Mouse (Mus musculus) intestine, embryonic 15.5 days (tissue): Measurements from ENCODE around the gene Stpg1. TPM values are rescaled to one million over a fixed set of nuclear protein-coding genes. Genes with fewer than 3 reads are reported as not detected.

Experiments used
- ATAC-seq: fragments of 200-750 bp; cut with Nextera tagmentation; 2 replicates; pipeline ENCODE4 v1.8.0; 2017; ENCODE audit warnings: moderate TSS enrichment, moderate library complexity
- H3K27ac ChIP-seq: fragments of 300-500 bp; sonication (generic); 2 replicates; pipeline ENCODE4 v1.5.1; 2015; ENCODE audit warnings: mild to moderate bottlenecking, inconsistent platforms
- H3K27me3 ChIP-seq: fragments of 300-500 bp; sonication (generic); replicated peaks from 2 replicates; pipeline ENCODE4 v1.6.1; 2015; ENCODE audit warnings: inconsistent platforms
- H3K36me3 ChIP-seq: fragments of 300-500 bp; sonication (generic); 2 replicates; pipeline ENCODE4 v1.6.1; 2015; ENCODE audit warnings: inconsistent platforms
- H3K4me1 ChIP-seq: fragments of 300-500 bp; sonication (generic); replicated peaks from 2 replicates; pipeline ENCODE4 v1.6.1; 2015; ENCODE audit warnings: inconsistent platforms
- H3K4me2 ChIP-seq: fragments of 300-500 bp; sonication (generic); replicated peaks from 2 replicates; pipeline ENCODE4 v1.6.1; 2015; ENCODE audit warnings: mild to moderate bottlenecking, inconsistent platforms
- H3K4me3 ChIP-seq: fragments of 300-500 bp; sonication (generic); replicated peaks from 2 replicates; pipeline ENCODE4 v1.5.1; 2015; ENCODE audit warnings: inconsistent platforms
- H3K9ac ChIP-seq: fragments of 300-500 bp; sonication (generic); 2 replicates; pipeline ENCODE4 v1.6.1; 2015; ENCODE audit warnings: inconsistent platforms
- H3K9me3 ChIP-seq: fragments of 300-500 bp; sonication (generic); 2 replicates; pipeline ENCODE4 v1.6.1; 2016; ENCODE audit warnings: inconsistent platforms
- WGBS: fragments of 180-500 bp; shearing (Covaris S2); methylation state at CpG from one replicate; pipeline ENCODE4 v1.1.7; 2015; 5-methylcytosine and 5-hydroxymethylcytosine counted together
- polyA plus RNA-seq: library from polyadenylated mRNA; unstranded; fragments of >200 nt; fragmentation: Nextera tagmentation; extraction: Ambion mirVana; gene quantifications from 2 replicates; pipeline ENCODE4 v1.2.1, GENCODE M21; 2015

Stpg1 gene
- polyA plus RNA-seq, 1 experiment from 2014 or later, result 0.30 TPM

DNA sequence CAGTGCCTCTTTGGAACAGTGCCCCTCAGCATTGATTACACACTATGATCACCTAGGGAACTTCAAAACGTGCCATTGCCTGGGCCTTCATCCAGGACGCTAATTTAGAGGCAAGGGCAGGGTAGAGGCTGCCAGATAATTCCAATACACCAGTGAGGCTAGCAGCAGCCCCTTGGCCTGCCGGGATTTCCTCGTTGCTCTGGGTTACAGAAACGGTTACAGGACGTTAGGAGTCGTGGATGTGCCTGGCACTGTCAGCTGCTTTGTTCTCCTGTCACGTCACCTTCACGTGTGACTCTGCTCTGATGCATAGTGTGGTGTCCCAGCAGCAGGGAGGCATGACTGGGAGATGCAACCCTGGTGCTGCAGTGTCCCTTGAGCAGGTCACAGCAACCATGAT is 45.5 kb downstream of the Stpg1 start:
- H3K36me3 ChIP-seq, result no peaks in the 10 kb centered on the region
- no peaks in the 10 kb centered on the region for H3K9me3 ChIP-seq
- H3K4me3 ChIP-seq, result no peak overlapping the region
- no peak overlapping the region for H3K27ac ChIP-seq
- H3K4me2 ChIP-seq, result no peak overlapping the region
- no peak overlapping the region for H3K9ac ChIP-seq
- H3K27me3 ChIP-seq, result no peaks in the 10 kb centered on the region
- no peak for ATAC-seq
- peaks cover 7% of the 10 kb centered on the region for H3K4me1 ChIP-seq
- 71% methylated on average over 9 of the region's 9 CpGs for WGBS

DNA sequence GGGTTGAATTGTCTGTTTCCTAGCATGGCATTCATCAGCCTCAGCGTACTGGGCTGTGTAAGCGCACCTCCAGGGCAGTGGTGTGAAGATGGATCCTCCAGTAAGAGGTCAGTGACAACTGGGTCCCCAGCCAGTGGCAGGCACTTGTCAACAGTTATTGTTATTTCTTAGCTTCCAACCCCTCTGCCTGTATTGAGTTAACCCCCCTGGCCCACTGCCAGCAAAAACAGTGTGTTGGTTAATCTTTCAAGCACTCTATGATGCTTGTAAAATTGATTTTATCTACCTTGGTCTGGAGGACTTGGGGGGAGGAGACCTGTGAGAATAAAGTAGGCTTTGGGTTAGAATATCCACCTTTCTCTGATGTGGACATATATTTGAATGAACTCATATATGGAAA is 49.7 kb downstream of the Stpg1 start:
- Histone ChIP-seq H3K27me3 (no peaks in the 10 kb centered on the region), H3K9ac (no peak overlapping the region), H3K9me3 (no peaks in the 10 kb centered on the region), H3K4me3 (no peak overlapping the region), H3K4me1 (peaks cover 30% of the 10 kb centered on the region), H3K4me2 (no peak overlapping the region), H3K36me3 (no peaks in the 10 kb centered on the region), H3K27ac (no peak overlapping the region)
- 86% methylated on average over 2 of the region's 2 CpGs for WGBS
- no peak for ATAC-seq

DNA sequence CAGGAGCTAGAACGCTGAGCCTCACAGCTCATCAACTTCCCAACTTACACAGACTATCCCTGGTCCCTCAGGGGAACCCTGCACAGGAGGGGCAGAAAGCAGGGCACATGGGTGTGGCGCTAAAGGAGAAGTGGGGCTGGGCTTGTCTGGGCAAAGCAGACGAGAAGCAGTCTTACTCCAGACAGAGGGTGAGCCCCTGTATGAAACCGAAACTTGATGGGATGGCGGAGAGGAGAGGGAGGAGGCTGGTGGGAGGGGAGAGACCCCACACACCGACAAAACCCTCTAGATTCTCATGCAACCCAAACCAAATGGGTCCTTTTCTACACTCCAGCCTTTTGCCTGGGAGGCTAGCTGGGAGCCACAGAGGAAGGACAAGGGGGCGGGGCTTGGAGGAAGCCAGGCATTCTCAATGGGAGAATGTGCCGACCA is 50.5 kb downstream of the Stpg1 start:
- no peaks in the 10 kb centered on the region for H3K27me3 ChIP-seq
- peak overlapping the region; percentile 60 for H3K4me2 ChIP-seq
- no peaks in the 10 kb centered on the region for H3K36me3 ChIP-seq
- H3K4me1 ChIP-seq, result peaks cover 36% of the 10 kb centered on the region
- WGBS, result 7% methylated on average over 8 of the region's 8 CpGs
- H3K27ac ChIP-seq, result no peak overlapping the region
- no peaks in the 10 kb centered on the region for H3K9me3 ChIP-seq
- H3K4me3 ChIP-seq, result peak overlapping the region; percentile 22
- H3K9ac ChIP-seq, result no peak overlapping the region
- ATAC-seq, result peak; percentile 37

DNA sequence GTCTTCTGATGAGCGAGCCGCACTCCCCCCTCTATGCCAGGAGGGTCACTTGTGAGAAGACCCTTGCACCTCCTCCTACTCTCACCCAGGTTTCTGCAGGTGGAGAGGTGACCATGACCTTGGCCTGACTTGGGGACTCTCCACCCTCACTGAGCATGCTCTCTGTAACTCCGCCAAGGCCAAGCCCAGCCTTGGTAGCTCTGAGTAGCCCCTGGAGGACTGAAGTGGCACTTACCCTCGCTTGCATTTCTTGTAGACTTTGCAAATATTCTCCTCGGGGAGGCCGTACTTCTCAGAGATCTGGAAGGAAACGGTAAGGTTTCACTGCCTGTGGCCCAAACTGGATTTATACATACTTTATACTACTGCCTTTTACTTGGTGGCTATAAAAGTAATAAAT is 51.4 kb downstream of the Stpg1 start:
- H3K9ac ChIP-seq, result no peak overlapping the region
- no peaks in the 10 kb centered on the region for H3K36me3 ChIP-seq
- H3K4me2 ChIP-seq, result no peak overlapping the region
- H3K9me3 ChIP-seq, result no peaks in the 10 kb centered on the region
- peaks cover 36% of the 10 kb centered on the region for H3K4me1 ChIP-seq
- no peak overlapping the region for H3K27ac ChIP-seq
- no peak for ATAC-seq
- H3K27me3 ChIP-seq, result no peaks in the 10 kb centered on the region
- no peak overlapping the region for H3K4me3 ChIP-seq
- WGBS, result 86% methylated on average over 7 of the region's 7 CpGs

DNA sequence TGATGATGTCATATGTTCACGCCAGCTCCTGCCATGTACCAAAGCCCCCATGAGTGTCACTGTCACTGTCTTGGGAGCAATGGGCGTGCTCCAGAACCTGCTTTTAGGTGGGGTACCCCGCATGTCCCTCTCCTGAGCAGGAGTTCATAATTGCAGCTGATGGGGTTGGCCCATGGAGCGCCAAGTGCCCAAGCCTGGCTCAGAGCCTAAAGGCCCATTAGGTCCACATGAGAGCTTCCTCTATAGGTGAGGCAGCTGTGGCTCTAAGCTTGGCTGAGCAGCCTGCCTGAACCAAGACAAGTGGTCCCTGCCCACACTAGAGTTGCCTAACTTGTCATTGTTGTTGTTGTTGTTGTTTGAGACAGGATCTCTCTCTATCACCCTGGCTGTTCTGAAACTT is 52.2 kb downstream of the Stpg1 start:
- Histone ChIP-seq H3K9me3 (no peaks in the 10 kb centered on the region), H3K27ac (no peak overlapping the region), H3K27me3 (no peaks in the 10 kb centered on the region), H3K4me3 (no peak overlapping the region), H3K4me1 (peaks cover 37% of the 10 kb centered on the region), H3K4me2 (no peak overlapping the region), H3K9ac (no peak overlapping the region), H3K36me3 (no peaks in the 10 kb centered on the region)
- ATAC-seq, result no peak
- 88% methylated on average over 4 of the region's 4 CpGs for WGBS

DNA sequence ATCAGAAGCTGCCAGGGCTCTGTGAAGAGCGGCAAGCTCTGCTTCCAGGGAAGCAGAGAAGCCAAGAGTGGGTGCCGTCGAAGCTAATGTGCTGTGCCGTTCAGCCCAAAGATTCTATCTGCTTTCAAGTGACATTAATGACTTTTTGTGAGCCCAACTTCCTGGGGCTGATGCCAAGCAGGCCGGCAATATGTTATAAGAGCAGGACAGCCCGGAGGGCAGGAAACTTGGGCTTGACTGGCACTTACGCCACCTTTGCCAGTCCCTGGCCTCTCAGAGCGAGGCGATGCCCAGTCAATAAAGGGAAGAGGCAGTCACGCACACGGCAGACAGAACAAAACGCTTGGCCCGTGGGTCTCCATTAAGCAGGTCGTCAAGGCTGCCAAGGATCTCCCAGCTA is 53.0 kb downstream of the Stpg1 start:
- Histone ChIP-seq H3K9ac (no peak overlapping the region), H3K27me3 (no peaks in the 10 kb centered on the region), H3K4me2 (no peak overlapping the region), H3K9me3 (no peaks in the 10 kb centered on the region), H3K4me3 (no peak overlapping the region), H3K4me1 (peaks cover 41% of the 10 kb centered on the region), H3K36me3 (no peaks in the 10 kb centered on the region), H3K27ac (no peak overlapping the region)
- no peak for ATAC-seq
- WGBS, result 45% methylated on average over 14 of the region's 14 CpGs

DNA sequence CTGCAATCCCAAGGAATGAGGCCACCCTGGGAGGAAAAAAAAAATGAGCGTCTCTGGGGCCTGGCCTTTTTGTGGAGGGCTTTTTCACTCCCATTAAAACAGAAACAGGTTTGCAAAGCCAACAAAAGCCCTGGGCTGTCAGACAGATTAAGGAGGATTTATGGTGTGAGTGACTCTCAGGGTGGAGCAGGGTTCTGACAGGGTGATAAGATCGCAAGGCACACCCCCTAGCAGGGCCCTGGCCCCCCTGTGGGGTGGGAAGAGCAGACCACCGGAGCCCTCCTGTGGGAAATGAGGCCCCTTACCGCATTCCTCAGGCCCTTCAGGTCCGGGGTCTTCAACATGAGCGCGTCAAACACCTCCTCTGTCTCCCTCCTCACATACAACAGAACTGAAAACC is 53.5 kb downstream of the Stpg1 start:
- peaks cover 44% of the 10 kb centered on the region for H3K4me1 ChIP-seq
- no peak overlapping the region for H3K27ac ChIP-seq
- no peaks in the 10 kb centered on the region for H3K9me3 ChIP-seq
- no peaks in the 10 kb centered on the region for H3K36me3 ChIP-seq
- no peak for ATAC-seq
- no peak overlapping the region for H3K4me3 ChIP-seq
- H3K9ac ChIP-seq, result no peak overlapping the region
- no peaks in the 10 kb centered on the region for H3K27me3 ChIP-seq
- WGBS, result 14% methylated on average over 7 of the region's 7 CpGs
- H3K4me2 ChIP-seq, result no peak overlapping the region

DNA sequence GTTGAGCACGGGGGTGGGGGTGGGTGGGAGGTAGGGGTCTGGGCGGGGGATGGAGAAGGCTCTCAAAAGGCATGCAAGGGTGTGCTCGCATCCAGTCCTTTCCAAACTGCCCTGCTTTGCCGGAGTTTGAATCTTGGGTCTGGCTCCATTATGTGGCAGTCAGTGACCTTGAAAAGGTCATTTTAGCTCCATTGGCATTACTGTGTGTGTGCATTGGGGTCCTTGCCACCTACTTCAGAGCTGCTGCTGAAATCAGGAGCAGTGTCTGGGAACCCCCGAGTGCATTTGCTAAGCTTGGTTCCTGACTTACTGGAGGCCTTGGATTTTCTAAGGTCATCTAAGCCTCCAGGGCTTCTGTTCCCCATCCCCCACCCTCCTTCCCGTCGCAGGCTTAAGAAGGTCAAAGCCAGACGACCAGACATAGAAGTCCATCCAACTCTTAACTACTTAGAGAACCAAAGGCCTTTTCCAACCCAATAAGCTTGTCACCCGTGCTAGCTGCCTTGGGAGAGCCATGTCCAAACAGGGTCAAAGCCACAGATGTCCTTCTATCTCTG is 54.0 kb downstream of the Stpg1 start:
- Histone ChIP-seq H3K9ac (no peak overlapping the region), H3K27me3 (no peaks in the 10 kb centered on the region), H3K4me1 (peaks cover 48% of the 10 kb centered on the region), H3K4me3 (no peak overlapping the region), H3K36me3 (no peaks in the 10 kb centered on the region), H3K9me3 (no peaks in the 10 kb centered on the region), H3K4me2 (no peak overlapping the region), H3K27ac (no peak overlapping the region)
- no peak for ATAC-seq
- 35% methylated on average over 9 of the region's 9 CpGs for WGBS

DNA sequence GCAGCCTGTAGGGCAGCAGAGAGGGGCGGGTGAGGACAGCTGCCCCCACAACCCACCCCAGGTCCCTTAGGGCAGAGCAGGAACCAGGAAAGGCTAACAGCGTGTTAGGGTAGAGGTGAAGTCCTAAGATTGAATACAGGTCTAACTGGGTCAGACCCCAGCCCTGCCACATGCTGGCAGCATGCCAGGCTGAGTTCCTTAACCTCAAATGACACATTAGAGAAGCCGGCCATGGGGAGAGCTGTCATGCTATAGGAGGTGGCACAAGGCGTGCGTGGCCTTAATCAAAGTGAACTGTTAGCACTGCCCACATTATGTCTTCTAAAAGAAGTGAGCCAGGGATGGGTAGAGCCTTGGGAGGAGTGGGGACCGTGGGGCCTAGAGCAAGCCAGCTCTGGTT is 54.7 kb downstream of the Stpg1 start:
- Histone ChIP-seq H3K36me3 (no peaks in the 10 kb centered on the region), H3K4me1 (peaks cover 49% of the 10 kb centered on the region), H3K4me2 (no peak overlapping the region), H3K27me3 (no peaks in the 10 kb centered on the region), H3K27ac (no peak overlapping the region), H3K9me3 (no peaks in the 10 kb centered on the region), H3K4me3 (no peak overlapping the region), H3K9ac (no peak overlapping the region)
- WGBS, result 62% methylated on average over 6 of the region's 6 CpGs
- ATAC-seq, result 0 out of 2 replicates have a peak, but pooled peaks have one; percentile 12

DNA sequence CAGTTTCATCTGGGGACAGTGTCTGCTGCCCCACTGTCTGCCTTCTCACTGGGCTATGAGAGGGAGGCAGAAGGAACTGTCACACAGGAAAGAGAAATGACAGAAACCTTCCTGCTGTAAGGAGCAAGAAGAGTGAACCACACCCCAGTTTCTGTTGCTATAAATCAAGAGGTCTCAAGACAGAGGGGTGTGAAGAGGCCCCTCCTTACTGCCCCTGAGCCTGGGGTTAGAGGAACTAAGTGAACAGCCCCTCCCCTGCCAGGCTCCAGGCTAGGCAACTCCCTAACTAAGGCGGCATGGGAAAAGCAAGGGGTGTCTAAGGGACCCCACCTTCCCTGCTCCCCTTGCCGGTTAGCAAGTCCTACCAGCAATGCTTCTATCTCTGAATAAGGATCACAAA is 69.2 kb downstream of the Stpg1 start:
- Histone ChIP-seq H3K36me3 (no peaks in the 10 kb centered on the region), H3K4me2 (0 out of 2 replicates have a peak overlapping the region, but pooled peaks have one; percentile 11), H3K4me3 (no peak overlapping the region), H3K27me3 (peaks cover 3% of the 10 kb centered on the region; the same call in 1 of the 2 replicates), H3K9ac (no peak overlapping the region), H3K27ac (peak overlapping the region; percentile 70), H3K4me1 (peaks cover 33% of the 10 kb centered on the region), H3K9me3 (no peaks in the 10 kb centered on the region)
- ATAC-seq, result peak; percentile 54
- WGBS, result 24% methylated on average over 2 of the region's 2 CpGs

DNA sequence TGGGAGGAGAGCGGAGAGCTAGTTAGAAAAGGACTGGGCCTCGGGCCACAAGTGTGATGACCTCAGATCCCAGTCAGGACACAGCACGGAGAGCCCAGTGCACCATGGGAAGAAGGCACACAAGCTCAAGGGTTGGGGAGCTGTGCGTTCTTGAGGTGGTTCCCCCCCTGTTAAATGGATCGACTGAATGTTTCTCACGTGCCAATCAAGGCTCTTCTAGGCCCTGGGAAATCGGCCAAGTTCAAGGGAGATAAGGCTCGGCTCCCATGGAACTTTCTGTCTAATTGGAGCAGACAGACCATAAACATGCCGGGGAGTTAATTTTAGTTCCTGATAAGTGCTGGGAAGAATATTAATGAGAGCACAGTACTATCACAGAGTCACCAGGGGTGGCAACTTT is 70.8 kb downstream of the Stpg1 start:
- WGBS, result 44% methylated on average over 9 of the region's 9 CpGs
- no peaks in the 10 kb centered on the region for H3K9me3 ChIP-seq
- 0 out of 2 replicates have a peak overlapping the region, but pooled peaks have one; percentile 36 for H3K27ac ChIP-seq
- ATAC-seq, result peak; percentile 73
- H3K9ac ChIP-seq, result no peak overlapping the region
- H3K27me3 ChIP-seq, result peaks cover 3% of the 10 kb centered on the region; the same call in 1 of the 2 replicates
- H3K36me3 ChIP-seq, result no peaks in the 10 kb centered on the region
- no peak overlapping the region for H3K4me3 ChIP-seq
- no peak overlapping the region for H3K4me2 ChIP-seq
- peaks cover 45% of the 10 kb centered on the region for H3K4me1 ChIP-seq

DNA sequence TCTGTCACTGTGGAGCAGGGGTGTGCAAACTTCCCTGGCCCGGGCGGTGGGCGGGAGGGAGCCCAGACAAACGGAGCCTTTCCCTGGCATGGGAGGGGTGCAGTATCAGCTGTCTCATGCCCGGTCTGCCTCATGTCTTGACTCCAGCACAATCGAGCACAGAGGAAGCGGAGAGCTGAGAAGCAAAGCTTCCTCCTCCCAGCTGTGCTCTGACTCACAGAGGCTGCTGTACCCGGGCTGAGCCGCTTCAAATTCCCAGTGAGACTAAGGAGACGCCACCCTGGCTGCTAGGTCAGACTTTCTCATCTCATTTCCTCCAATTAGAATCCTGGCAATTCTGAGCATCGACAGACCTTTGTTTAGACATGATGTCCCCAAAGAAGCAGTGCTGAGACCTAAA is 72.5 kb downstream of the Stpg1 start:
- 38% methylated on average over 11 of the region's 11 CpGs for WGBS
- 0 out of 2 replicates have a peak overlapping the region, but pooled peaks have one; percentile 6 for H3K27ac ChIP-seq
- no peak overlapping the region for H3K4me2 ChIP-seq
- peaks cover 3% of the 10 kb centered on the region for H3K27me3 ChIP-seq
- H3K4me1 ChIP-seq, result peaks cover 50% of the 10 kb centered on the region
- H3K36me3 ChIP-seq, result no peaks in the 10 kb centered on the region
- ATAC-seq, result no peak
- no peaks in the 10 kb centered on the region for H3K9me3 ChIP-seq
- no peak overlapping the region for H3K9ac ChIP-seq
- H3K4me3 ChIP-seq, result no peak overlapping the region

DNA sequence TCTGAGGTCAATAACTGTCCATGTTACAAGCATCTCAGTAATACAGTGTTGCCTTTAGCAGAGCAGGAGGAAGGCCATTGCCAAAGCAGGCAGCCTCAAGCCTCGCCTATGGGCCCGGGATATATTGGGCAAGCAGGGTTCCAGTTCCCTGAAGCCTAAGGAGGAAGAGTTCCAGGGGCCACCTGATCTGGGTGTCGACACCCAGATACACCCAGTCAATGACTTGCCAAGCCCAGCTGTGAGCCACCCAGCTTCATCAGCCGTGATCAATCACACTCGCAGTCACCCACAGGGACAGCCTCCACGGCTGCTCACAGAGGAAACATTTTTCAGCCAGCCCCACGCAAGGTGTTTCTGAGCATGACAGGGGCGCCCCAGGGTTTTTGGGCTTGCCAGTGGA is 72.9 kb downstream of the Stpg1 start:
- Histone ChIP-seq H3K27ac (no peak overlapping the region), H3K27me3 (peaks cover 3% of the 10 kb centered on the region), H3K9ac (no peak overlapping the region), H3K36me3 (no peaks in the 10 kb centered on the region), H3K4me2 (no peak overlapping the region), H3K4me1 (peaks cover 50% of the 10 kb centered on the region), H3K9me3 (no peaks in the 10 kb centered on the region), H3K4me3 (no peak overlapping the region)
- ATAC-seq, result no peak
- WGBS, result 56% methylated on average over 8 of the region's 8 CpGs
